Mouse (Mus musculus) colon, adult 2 months (tissue): ENCODE data around the gene Zfp948. TPM values are rescaled to one million over a fixed set of nuclear protein-coding genes. Genes with fewer than 3 reads are reported as not detected.

ENCODE experiments used
- polyA plus RNA-seq: library from polyadenylated mRNA; depleted of rRNA; stranded (reverse); fragments of >200 nt; gene quantifications from 2 replicates; pipeline ENCODE4 v1.2.3, GENCODE M21; 2012; rRNA removed

The Zfp948 gene
- polyA plus RNA-seq: 0.88 and 1.2 TPM in 2 replicates

GRCm38 (mm10) chr17:21566728-21567349, at the start of gene Zfp948:
Gene Zfp948 (plus strand): TSS chr17:21567008.

DNA sequence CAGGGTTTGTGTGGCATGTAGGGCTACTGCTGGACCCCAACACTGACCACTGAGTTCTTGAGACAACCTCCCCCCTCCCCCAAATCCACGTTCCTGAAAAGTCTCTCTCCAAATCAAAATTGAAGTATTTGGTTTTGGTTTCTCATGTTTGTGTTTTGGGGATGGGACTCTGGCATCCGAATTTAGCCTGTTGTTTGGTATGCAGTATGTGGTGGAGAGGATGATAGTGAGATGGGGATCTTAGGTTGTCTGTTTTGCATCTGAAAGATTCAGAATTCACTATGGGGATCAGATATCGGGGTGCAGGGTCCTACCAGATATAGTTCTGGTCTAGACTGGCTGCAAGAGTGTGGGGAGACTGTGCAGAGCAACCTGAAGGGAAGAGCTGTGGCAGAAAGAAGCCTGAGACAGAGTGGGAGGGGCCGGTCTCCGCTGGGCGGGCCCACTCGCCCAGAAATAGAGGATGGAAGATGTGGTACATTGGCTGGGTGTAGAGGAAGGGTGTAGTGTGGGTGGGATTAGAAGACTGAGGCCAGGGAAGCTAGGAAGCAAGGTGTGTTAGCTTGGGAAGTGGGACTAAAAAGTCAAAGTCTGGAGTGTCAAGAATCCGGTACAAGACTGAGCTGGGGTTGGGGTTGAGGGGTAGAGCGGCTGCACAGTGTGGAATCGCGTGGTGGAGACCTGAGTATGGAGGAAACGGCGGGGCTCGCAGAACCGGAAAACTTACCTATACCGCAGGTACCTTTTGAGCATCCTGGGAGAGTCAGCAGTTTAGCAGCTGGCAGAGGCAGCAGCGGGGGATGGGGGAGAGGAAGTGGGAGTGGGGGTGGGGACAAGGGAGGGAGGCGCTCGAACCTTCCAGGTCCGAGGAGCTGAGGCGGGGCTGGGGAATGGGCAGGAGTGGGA, 31.5 kb upstream of the Zfp948 start, which contains the start of gene Zfp52:
Gene Zfp52, plus strand, starts transcription at position 444 of the 906 bp plus-strand sequence.

Other genes with a start within 250 kb of the Zfp948 start
- gene Zfp677, start 183.3 kb upstream of the Zfp948 start, polyA plus RNA-seq: 0.12 and 0.19 TPM in 2 replicates
- gene Zfp54, start 143.8 kb upstream of the Zfp948 start, polyA plus RNA-seq: 0.57 and 1.1 TPM in 2 replicates
- gene Zfp51, start 116.6 kb upstream of the Zfp948 start, polyA plus RNA-seq: 0.41 and 0.42 TPM in 2 replicates
- gene Zfp53, start 78.0 kb upstream of the Zfp948 start, polyA plus RNA-seq: 2.3 and 3.3 TPM in 2 replicates
- 0.15 and 0.22 TPM in 2 replicates for gene Zfp52, start 31.5 kb upstream of the Zfp948 start, polyA plus RNA-seq
- gene Zfp983, start 83.6 kb downstream of the Zfp948 start, polyA plus RNA-seq: 0.30 and 0.36 TPM in 2 replicates
- not detected in 2 replicates for gene Gm10226, start 124.9 kb downstream of the Zfp948 start, polyA plus RNA-seq
- gene Zfp760, start 140.7 kb downstream of the Zfp948 start, polyA plus RNA-seq: 0.27 and 0.32 TPM in 2 replicates
- 1.2 and 1.3 TPM in 2 replicates for gene Zfp229, start 163.8 kb downstream of the Zfp948 start, polyA plus RNA-seq